Mouse (Mus musculus) embryonic fibroblast, embryonic 13.5 days (primary cell): ENCODE data around the gene Smbd1.

ENCODE experiments used
- CTCF ChIP-seq: IDR thresholded peaks from 2 replicates; pipeline ENCODE4 v1.5.1; 2011; ENCODE audit warnings: mild to moderate bottlenecking, control low read depth, low read length, moderate library complexity, borderline replicate concordance; ENCODE audit not compliant: insufficient read depth
- POLR2A ChIP-seq: IDR thresholded peaks from 2 replicates; pipeline ENCODE4 v1.6.1; 2011; ENCODE audit warnings: low read depth, mild to moderate bottlenecking, control low read depth, low read length, moderate library complexity

- TF ChIP-seq CTCF (no peak), POLR2A (no peak)
Observed at GRCm38 (mm10) chr16:32831501-32831900, 21.2 kb upstream of the Smbd1 start.
